Mouse (Mus musculus) heart, postnatal 25 days (tissue): ENCODE data around the gene Phactr1. TPM values are rescaled to one million over a fixed set of nuclear protein-coding genes. Genes with fewer than 3 reads are reported as not detected.

Source experiments
- DNase-seq: peaks from one replicate; pipeline ENCODE4 v3.0.0; 2022; ENCODE audit warnings: low spot score
- intact Hi-C: fragments of 180-260 bp; cut with DNase I; formaldehyde crosslinking; loops from one replicate; pipeline ENCODE4 v1.15.1; 2025
- total RNA-seq, 2 experiments: library from RNA; stranded (reverse); gene quantifications; 2 replicates each; pipeline ENCODE4 v1.2.3; 2021

The Phactr1 gene
- total RNA-seq, 2 experiments from 2014 or later: 3.4 to 5.1 TPM

- no peak for DNase-seq
- intact Hi-C loops: loop anchor here (5.0 kb wide), 1 partner anchor 253 kb away; no protein-coding TSS in a partner anchor
These were observed 158.9 kb downstream of the Phactr1 start for GRCm38 (mm10) chr13:42839358-42839757.

- intact Hi-C loops: no loop called here
- DNase-seq: no peak
These were observed 171.7 kb downstream of the Phactr1 start for GRCm38 (mm10) chr13:42852086-42852485.

GRCm38 (mm10) chr13:42853900-42854595 lies 173.6 kb downstream of the Phactr1 start:
- intact Hi-C loops: no loop called here
- no peak for DNase-seq

- intact Hi-C loops: no loop called here
- peak; percentile 37 for DNase-seq
These were observed 185.9 kb downstream of the Phactr1 start for GRCm38 (mm10) chr13:42866162-42866941.

GRCm38 (mm10) chr13:42867026-42867425 lies 186.6 kb downstream of the Phactr1 start:
- no peak for DNase-seq
- intact Hi-C loops: no loop called here

GRCm38 (mm10) chr13:42872125-42872524 lies 191.7 kb downstream of the Phactr1 start:
- DNase-seq: no peak
- intact Hi-C loops: no loop called here

GRCm38 (mm10) chr13:42878346-42878745 lies 197.9 kb downstream of the Phactr1 start:
- intact Hi-C loops: no loop called here

GRCm38 (mm10) chr13:42884033-42884724 lies 203.8 kb downstream of the Phactr1 start:
- intact Hi-C loops: no loop called here
- DNase-seq: peak; percentile 13

More at GRCm38 (mm10) chr13:42878346-42878745, 197.9 kb downstream of the Phactr1 start:
- no peak for DNase-seq

GRCm38 (mm10) chr13:42884725-42885115 lies 204.3 kb downstream of the Phactr1 start:
- DNase-seq: no peak
- intact Hi-C loops: no loop called here

GRCm38 (mm10) chr13:42887701-42888100 lies 207.3 kb downstream of the Phactr1 start:
- no peak for DNase-seq
- intact Hi-C loops: no loop called here

- no peak for DNase-seq
- intact Hi-C loops: no loop called here
These were observed 209.4 kb downstream of the Phactr1 start for GRCm38 (mm10) chr13:42889516-42890474.

GRCm38 (mm10) chr13:42890651-42891050 lies 210.2 kb downstream of the Phactr1 start:
- DNase-seq: no peak
- intact Hi-C loops: no loop called here

GRCm38 (mm10) chr13:42894016-42894415 lies 213.6 kb downstream of the Phactr1 start:
- intact Hi-C loops: no loop called here
- DNase-seq: no peak

GRCm38 (mm10) chr13:42894598-42894997 lies 214.2 kb downstream of the Phactr1 start:
- DNase-seq: no peak
- intact Hi-C loops: no loop called here

- intact Hi-C loops: no loop called here
- DNase-seq: no peak
These were observed 215.6 kb downstream of the Phactr1 start for GRCm38 (mm10) chr13:42895980-42896379.

- intact Hi-C loops: no loop called here
- no peak for DNase-seq
These were observed 219.2 kb downstream of the Phactr1 start for GRCm38 (mm10) chr13:42899611-42900010.

GRCm38 (mm10) chr13:42901837-42902236 lies 221.4 kb downstream of the Phactr1 start:
- DNase-seq: no peak
- intact Hi-C loops: no loop called here

GRCm38 (mm10) chr13:42902859-42903258 lies 222.4 kb downstream of the Phactr1 start:
- DNase-seq: no peak

GRCm38 (mm10) chr13:42905818-42906217 lies 225.4 kb downstream of the Phactr1 start:
- intact Hi-C loops: no loop called here
- DNase-seq: no peak

More at GRCm38 (mm10) chr13:42902859-42903258, 222.4 kb downstream of the Phactr1 start:
- intact Hi-C loops: no loop called here
